Mouse (Mus musculus) hindbrain, embryonic 10.5 days (tissue): ENCODE data around the gene Cdh20. TPM values are rescaled to one million over a fixed set of nuclear protein-coding genes. Genes with fewer than 3 reads are reported as not detected.
A peak's percentile ranks its signal among the peaks of the same experiment; 100 is the strongest.
"Not testable (repeated sequence)": the region's sequence is repeated elsewhere in the genome, so short reads cannot be mapped to it uniquely, and the experiment has no call there.

Experiments used
- DNase-seq: peaks from one replicate; pipeline ENCODE4 v3.0.0-alpha.2; 2017; ENCODE audit warnings: low spot score
- H3K27ac ChIP-seq: fragments of 300-500 bp; sonication (generic); 2 replicates; pipeline ENCODE4 v1.5.1; 2016; ENCODE audit warnings: mild to moderate bottlenecking, moderate library complexity
- H3K27me3 ChIP-seq: fragments of 300-500 bp; sonication (generic); 2 replicates; pipeline ENCODE4 v1.6.1; 2016; ENCODE audit warnings: mild to moderate bottlenecking; ENCODE audit not compliant: poor library complexity, insufficient read depth, severe bottlenecking
- H3K36me3 ChIP-seq: fragments of 300-500 bp; sonication (generic); 2 replicates; pipeline ENCODE4 v1.6.1; 2016; ENCODE audit warnings: mild to moderate bottlenecking, moderate library complexity
- H3K4me1 ChIP-seq: fragments of 300-500 bp; sonication (generic); replicated peaks from 2 replicates; pipeline ENCODE4 v1.6.1; 2016; ENCODE audit warnings: mild to moderate bottlenecking
- H3K4me3 ChIP-seq: fragments of 300-500 bp; sonication (generic); 2 replicates; pipeline ENCODE4 v1.5.1; 2016; ENCODE audit warnings: mild to moderate bottlenecking, moderate library complexity
- H3K9me3 ChIP-seq: fragments of 300-500 bp; sonication (generic); 2 replicates; pipeline ENCODE4 v1.6.1; 2016; ENCODE audit warnings: mild to moderate bottlenecking, moderate library complexity
- WGBS: fragments of 180-500 bp; shearing (Covaris S2); methylation state at CpG from one replicate; pipeline ENCODE4 v1.1.7; 2016; 5-methylcytosine and 5-hydroxymethylcytosine counted together
- polyA plus RNA-seq: library from polyadenylated mRNA; unstranded; fragments of >200 nt; fragmentation: Nextera tagmentation; extraction: Ambion mirVana; gene quantifications from 2 replicates; pipeline ENCODE4 v1.2.1, GENCODE M21; 2016

Gene Cdh20
- polyA plus RNA-seq, 1 experiment from 2014 or later: 1.7 TPM

- 92% methylated on average over 4 of the region's 4 CpGs for WGBS
Measured at GRCm38 (mm10) chr1:104936966-104937365, 168.6 kb downstream of the Cdh20 start.

GRCm38 (mm10) chr1:104939156-104939555, 170.8 kb downstream of the Cdh20 start:
- Histone ChIP-seq H3K27me3 (no peaks in the 10 kb centered on the region), H3K4me3 (no peak overlapping the region), H3K4me1 (no peaks in the 10 kb centered on the region), H3K36me3 (no peaks in the 10 kb centered on the region), H3K9me3 (no peaks in the 10 kb centered on the region), H3K27ac (no peak overlapping the region)
- DNase-seq: no peak

More at GRCm38 (mm10) chr1:104936966-104937365, 168.6 kb downstream of the Cdh20 start:
- no peaks in the 10 kb centered on the region for H3K9me3 ChIP-seq
- no peak overlapping the region for H3K27ac ChIP-seq
- no peaks in the 10 kb centered on the region for H3K4me1 ChIP-seq
- H3K36me3 ChIP-seq: no peaks in the 10 kb centered on the region
- no peak for DNase-seq
- no peak overlapping the region for H3K4me3 ChIP-seq
- H3K27me3 ChIP-seq: no peaks in the 10 kb centered on the region

- H3K36me3 ChIP-seq: no peaks in the 10 kb centered on the region
- no peak overlapping the region for H3K4me3 ChIP-seq
- no peaks in the 10 kb centered on the region for H3K27me3 ChIP-seq
- no peaks in the 10 kb centered on the region for H3K4me1 ChIP-seq
- no peaks in the 10 kb centered on the region for H3K9me3 ChIP-seq
- 18% methylated on average over 2 of the region's 2 CpGs for WGBS
- H3K27ac ChIP-seq: peak overlapping the region; percentile 66
- DNase-seq: peak; percentile 58
Measured at GRCm38 (mm10) chr1:104944470-104945109, 176.3 kb downstream of the Cdh20 start.

GRCm38 (mm10) chr1:104945110-104945489, 176.8 kb downstream of the Cdh20 start:
- H3K27ac ChIP-seq: peak overlapping the region; percentile 66
- H3K4me3 ChIP-seq: no peak overlapping the region
- DNase-seq: no peak
- H3K4me1 ChIP-seq: no peaks in the 10 kb centered on the region
- no peaks in the 10 kb centered on the region for H3K9me3 ChIP-seq
- H3K36me3 ChIP-seq: no peaks in the 10 kb centered on the region
- H3K27me3 ChIP-seq: no peaks in the 10 kb centered on the region
- 92% methylated on average over 2 of the region's 2 CpGs for WGBS

GRCm38 (mm10) chr1:104949640-104950039, 181.3 kb downstream of the Cdh20 start:
- WGBS: 86% methylated on average over 2 of the region's 2 CpGs
- not testable (repeated sequence) for H3K27ac ChIP-seq, H3K9me3 ChIP-seq, DNase-seq, H3K4me3 ChIP-seq, H3K4me1 ChIP-seq, H3K36me3 ChIP-seq, H3K27me3 ChIP-seq

- no peaks in the 10 kb centered on the region for H3K27me3 ChIP-seq
- DNase-seq: peak; percentile 21
- no peaks in the 10 kb centered on the region for H3K4me1 ChIP-seq
- no peak overlapping the region for H3K27ac ChIP-seq
- no peaks in the 10 kb centered on the region for H3K9me3 ChIP-seq
- no peak overlapping the region for H3K4me3 ChIP-seq
- 60% methylated on average over 6 of the region's 6 CpGs for WGBS
- no peaks in the 10 kb centered on the region for H3K36me3 ChIP-seq
Measured at GRCm38 (mm10) chr1:104957046-104957445, 188.7 kb downstream of the Cdh20 start.

- 90% methylated on average over 3 of the region's 3 CpGs for WGBS
- Histone ChIP-seq H3K9me3 (no peaks in the 10 kb centered on the region), H3K36me3 (no peaks in the 10 kb centered on the region), H3K4me1 (no peaks in the 10 kb centered on the region), H3K4me3 (no peak overlapping the region), H3K27ac (no peak overlapping the region), H3K27me3 (no peaks in the 10 kb centered on the region)
- DNase-seq: no peak
Measured at GRCm38 (mm10) chr1:104961670-104962069, 193.3 kb downstream of the Cdh20 start.

GRCm38 (mm10) chr1:104962257-104962656, 193.9 kb downstream of the Cdh20 start:
- WGBS: 89% methylated on average over 4 of the region's 4 CpGs
- Histone ChIP-seq H3K9me3 (no peaks in the 10 kb centered on the region), H3K4me1 (no peaks in the 10 kb centered on the region), H3K36me3 (no peaks in the 10 kb centered on the region), H3K27me3 (no peaks in the 10 kb centered on the region), H3K27ac (no peak overlapping the region), H3K4me3 (no peak overlapping the region)
- no peak for DNase-seq

GRCm38 (mm10) chr1:104979068-104979467, 210.7 kb downstream of the Cdh20 start:
- DNase-seq: no peak
- Histone ChIP-seq H3K27ac (no peak overlapping the region), H3K4me3 (no peak overlapping the region), H3K4me1 (no peaks in the 10 kb centered on the region), H3K27me3 (no peaks in the 10 kb centered on the region), H3K36me3 (no peaks in the 10 kb centered on the region), H3K9me3 (no peaks in the 10 kb centered on the region)
- WGBS: 71% methylated on average over 2 of the region's 2 CpGs

- H3K36me3 ChIP-seq: no peaks in the 10 kb centered on the region
- no peak overlapping the region for H3K4me3 ChIP-seq
- H3K27me3 ChIP-seq: no peaks in the 10 kb centered on the region
- no peak overlapping the region for H3K27ac ChIP-seq
- no peak for DNase-seq
- no peaks in the 10 kb centered on the region for H3K4me1 ChIP-seq
- WGBS: 75% methylated on average over 1 of the region's 1 CpGs
- no peaks in the 10 kb centered on the region for H3K9me3 ChIP-seq
Measured at GRCm38 (mm10) chr1:104980273-104980672, 211.9 kb downstream of the Cdh20 start.

- 30% methylated on average over 5 of the region's 5 CpGs for WGBS
Measured at GRCm38 (mm10) chr1:104986222-104986973, 218.1 kb downstream of the Cdh20 start.

GRCm38 (mm10) chr1:104987526-104987925, 219.2 kb downstream of the Cdh20 start:
- WGBS: 88% methylated on average over 16 of the region's 16 CpGs

More at GRCm38 (mm10) chr1:104986222-104986973, 218.1 kb downstream of the Cdh20 start:
- no peak for DNase-seq
- no peak overlapping the region for H3K4me3 ChIP-seq
- H3K36me3 ChIP-seq: no peaks in the 10 kb centered on the region
- no peaks in the 10 kb centered on the region for H3K27me3 ChIP-seq
- no peaks in the 10 kb centered on the region for H3K9me3 ChIP-seq
- H3K27ac ChIP-seq: no peak overlapping the region
- 0 out of 2 replicates have a peak, but pooled peaks cover 2% of the 10 kb centered on the region for H3K4me1 ChIP-seq

GRCm38 (mm10) chr1:104992441-104992840, 224.1 kb downstream of the Cdh20 start:
- H3K36me3 ChIP-seq: no peaks in the 10 kb centered on the region
- no peak overlapping the region for H3K4me3 ChIP-seq
- peaks cover 10% of the 10 kb centered on the region for H3K4me1 ChIP-seq
- H3K27me3 ChIP-seq: peaks cover 19% of the 10 kb centered on the region
- H3K9me3 ChIP-seq: no peaks in the 10 kb centered on the region
- no peak for DNase-seq
- no peak overlapping the region for H3K27ac ChIP-seq

More at GRCm38 (mm10) chr1:104987526-104987925, 219.2 kb downstream of the Cdh20 start:
- no peak overlapping the region for H3K4me3 ChIP-seq
- H3K4me1 ChIP-seq: 0 out of 2 replicates have a peak, but pooled peaks cover 2% of the 10 kb centered on the region
- no peaks in the 10 kb centered on the region for H3K27me3 ChIP-seq
- no peaks in the 10 kb centered on the region for H3K36me3 ChIP-seq
- no peak overlapping the region for H3K27ac ChIP-seq
- DNase-seq: no peak
- no peaks in the 10 kb centered on the region for H3K9me3 ChIP-seq
